Mouse (Mus musculus): Measurements from ENCODE around the gene Phf23.

GRCm38 (mm10) chr11:70020022-70020631 is 24.6 kb downstream of the Phf23 start:
- TF ChIP-seq CTCF (IDR thresholded peaks at IDR 0.05; ENCODE audit: control insufficient read depth, insufficient read depth, insufficient replicate concordance, low read depth, low read length) (no peak), POLR2A (IDR thresholded peaks at IDR 0.05; ENCODE audit: control insufficient read depth, low read depth, low read length) (no peak)

Data from testis, adult 2 months (tissue).